1 mouse cellular context compared by ENCODE assay signal in genomic region chr4:48012209-48012608, GRCm38 (mm10).
A peak's percentile ranks its signal among the peaks of the same experiment; 100 is the strongest.
TF ChIP-seq lines count a peak whose summit lies in the region.

No protein-coding gene starts in this region.

TF ChIP-seq in CH12.LX, 34 proteins besides CTCF, POLR2A, EP300 and RAD21 (continued from another document):
- TF ChIP-seq RCOR1 (conservative IDR thresholded peaks at IDR 0.05; ENCODE audit: low read depth, low read length) = 0 out of 2 replicates have a peak, but pooled peaks have one; percentile 53
- no peak for TF ChIP-seq ELF1 (IDR thresholded peaks at IDR 0.05; ENCODE audit: low read depth, low read length)
- no peak for TF ChIP-seq KAT2A (IDR thresholded peaks at IDR 0.05; ENCODE audit: insufficient replicate concordance, low read length)
- TF ChIP-seq MXI1 (IDR thresholded peaks at IDR 0.05; ENCODE audit: low read depth, low read length) = peak; percentile 29; the same call in 1 of the 2 replicates
- TF ChIP-seq POLR2AphosphoS2 (IDR thresholded peaks at IDR 0.05; ENCODE audit: low read depth, low read length) = no peak
- peak; percentile 59; the same call in 1 of the 2 replicates for TF ChIP-seq MYC (IDR thresholded peaks at IDR 0.05; ENCODE audit: low read depth, low read length)
- no peak for TF ChIP-seq JUN (IDR thresholded peaks at IDR 0.05; ENCODE audit: insufficient read depth, low read depth, low read length)
TF ChIP-seq in CH12.LX: peak in this region for 11.
